Mouse (Mus musculus): ENCODE results near the gene Svbp. TPM values are rescaled to one million over a fixed set of nuclear protein-coding genes. Genes with fewer than 3 reads are reported as not detected.

Gene Svbp
- total RNA-seq (2012; rRNA removed) (15.8 and 16.2 TPM in 2 replicates), total RNA-seq (2014; rRNA removed) (15.5 and 15.7 TPM in 2 replicates), polyA plus RNA-seq (2012; ENCODE audit: insufficient read length, low read depth) (21.8 and 23.5 TPM in 2 replicates)

GRCm38 (mm10) chr4:119194909-119195581, at the start of gene Svbp:
Svbp (plus strand) TSS chr4:119195306.
- Histone ChIP-seq H3K4me1 (ENCODE audit: control insufficient read depth in 1 of 2, insufficient read depth in 2 of 2) (peaks cover 0 to 6% of the 10 kb centered on the region in 2 experiments; a peak in 2 of 4 replicates), H3K4me3 (replicated peaks in 1 of 3; ENCODE audit: low read depth in 2 of 3, low read length in 2 of 3, poor library complexity in 1 of 3) (peak within 1 kb of the TSS; percentile 59 to 78 (median 69)), H3K27ac (ENCODE audit: insufficient read depth, low read depth) (no peak within 1 kb of the TSS), H3K9ac (ENCODE audit: insufficient read depth, low read depth) (peak within 1 kb of the TSS; percentile 72), H3K79me2 (replicated peaks; ENCODE audit: control insufficient read depth, extremely low read depth, insufficient read depth, poor library complexity, severe bottlenecking) (no peaks in the 10 kb centered on the region), H3K27me3 (replicated peaks) (no peaks in the 10 kb centered on the region), H3K9me3 (replicated peaks; ENCODE audit: low read length) (no peaks in the 10 kb centered on the region), H3K36me3 (replicated peaks in 1 of 2; ENCODE audit: control insufficient read depth in 1 of 2, insufficient read depth in 1 of 2, low read length in 1 of 2) (no peaks in the 10 kb centered on the region), H3K4me2 (ENCODE audit: insufficient read depth, low read depth, poor library complexity, severe bottlenecking) (peak within 1 kb of the TSS; percentile 58)
- DNase-seq (ENCODE audit: extremely low read depth): peak; percentile 72
- in situ Hi-C loops (cut with MboI; ENCODE audit: low pct_ligation_motif_present, low pct_unique_long_range_greater_than_20kb, low sequenced_read_pairs): no loop called here
- dilution Hi-C loops (cut with MboI; ENCODE audit: extremely low pct_ligation_motif_present, extremely low pct_unique_long_range_greater_than_20kb, low sequenced_read_pairs): no loop called here
- TF ChIP-seq NRF1 (IDR thresholded peaks at IDR 0.05; ENCODE audit: low read depth, low read length): peak; percentile 90
- TF ChIP-seq JUND (conservative IDR thresholded peaks at IDR 0.05; ENCODE audit: low read depth, low read length): no peak
- TF ChIP-seq UBTF (IDR thresholded peaks at IDR 0.05; ENCODE audit: low read depth, low read length): no peak
- TF ChIP-seq KAT2A (IDR thresholded peaks at IDR 0.05; ENCODE audit: insufficient replicate concordance, low read length): no peak
- TF ChIP-seq E2F4 (IDR thresholded peaks at IDR 0.05; ENCODE audit: insufficient replicate concordance, low read depth, low read length): no peak
- no peak for TF ChIP-seq RAD21 (IDR thresholded peaks at IDR 0.05; ENCODE audit: low read depth, low read length)
- no peak for TF ChIP-seq ZMIZ1 (IDR thresholded peaks at IDR 0.05; ENCODE audit: low read depth, low read length)
- no peak for TF ChIP-seq HCFC1 (IDR thresholded peaks at IDR 0.05; ENCODE audit: low read depth, low read length)
- TF ChIP-seq CHD1 (IDR thresholded peaks at IDR 0.05; ENCODE audit: low read depth, low read length): no peak
- TF ChIP-seq ELF1 (IDR thresholded peaks at IDR 0.05; ENCODE audit: low read depth, low read length): peak; percentile 41
- no peak for TF ChIP-seq JUN (IDR thresholded peaks at IDR 0.05; ENCODE audit: insufficient read depth, low read depth, low read length)
- no peak for TF ChIP-seq MAX (IDR thresholded peaks at IDR 0.05; ENCODE audit: low read length)
- TF ChIP-seq POLR2A (IDR thresholded peaks at IDR 0.05; ENCODE audit: low read depth, low read length): peak; percentile 56

GRCm38 (mm10) chr4:119146816-119147215, 48.3 kb upstream of the Svbp start:
- Histone ChIP-seq H3K27me3 (replicated peaks) (no peaks in the 10 kb centered on the region), H3K4me1 (ENCODE audit: control insufficient read depth in 1 of 2, insufficient read depth in 2 of 2) (peaks cover 5 to 12% of the 10 kb centered on the region in 2 experiments; a peak in 2 of 4 replicates), H3K4me2 (ENCODE audit: insufficient read depth, low read depth, poor library complexity, severe bottlenecking) (no peak overlapping the region), H3K9me3 (replicated peaks; ENCODE audit: low read length) (peaks cover 4% of the 10 kb centered on the region), H3K4me3 (replicated peaks in 1 of 3; ENCODE audit: low read depth in 2 of 3, low read length in 2 of 3, poor library complexity in 1 of 3) (no peak overlapping the region), H3K27ac (ENCODE audit: insufficient read depth, low read depth) (no peak overlapping the region), H3K36me3 (replicated peaks in 1 of 2; ENCODE audit: control insufficient read depth in 1 of 2, insufficient read depth in 1 of 2, low read length in 1 of 2) (no peaks in the 10 kb centered on the region), H3K79me2 (replicated peaks; ENCODE audit: control insufficient read depth, extremely low read depth, insufficient read depth, poor library complexity, severe bottlenecking) (no peaks in the 10 kb centered on the region), H3K9ac (ENCODE audit: insufficient read depth, low read depth) (no peak overlapping the region)
- dilution Hi-C loops (cut with MboI; ENCODE audit: extremely low pct_ligation_motif_present, extremely low pct_unique_long_range_greater_than_20kb, low sequenced_read_pairs) (no loop called here), in situ Hi-C loops (cut with MboI; ENCODE audit: low pct_ligation_motif_present, low pct_unique_long_range_greater_than_20kb, low sequenced_read_pairs) (no loop called here)
- DNase-seq (ENCODE audit: extremely low read depth): no peak
- no peak for TF ChIP-seq MAZ (IDR thresholded peaks at IDR 0.05; ENCODE audit: low read depth, low read length)

Data from CH12.LX (cell line).